Mouse (Mus musculus) lung, embryonic 16.5 days (tissue): ENCODE measurements around the gene Ezh1. TPM values are rescaled to one million over a fixed set of nuclear protein-coding genes. Genes with fewer than 3 reads are reported as not detected.

Experiments
- ATAC-seq: fragments of 200-750 bp; cut with Nextera tagmentation; 2 replicates; pipeline ENCODE4 v1.8.0; 2017; ENCODE audit warnings: low read depth, mild to moderate bottlenecking, moderate library complexity
- H3K27ac ChIP-seq: fragments of 300-500 bp; sonication (generic); 2 replicates; pipeline ENCODE4 v1.5.1; 2014; ENCODE audit warnings: mild to moderate bottlenecking, control low read depth, low read length
- H3K27me3 ChIP-seq: fragments of 300-500 bp; sonication (generic); 2 replicates; pipeline ENCODE4 v1.6.1; 2014; ENCODE audit warnings: low read depth, low read length, mixed read lengths; ENCODE audit not compliant: control insufficient read depth, insufficient read depth
- H3K36me3 ChIP-seq: fragments of 300-500 bp; sonication (generic); 2 replicates; pipeline ENCODE4 v1.6.1; 2014; ENCODE audit warnings: low read length; ENCODE audit not compliant: control insufficient read depth, insufficient read depth
- H3K4me1 ChIP-seq: fragments of 300-500 bp; sonication (generic); replicated peaks from 2 replicates; pipeline ENCODE4 v1.6.1; 2014; ENCODE audit warnings: low read length, mixed read lengths; ENCODE audit not compliant: control insufficient read depth, insufficient read depth
- H3K4me2 ChIP-seq: fragments of 300-500 bp; sonication (generic); 2 replicates; pipeline ENCODE4 v1.6.1; 2014; ENCODE audit warnings: low read depth, low read length, control low read depth
- H3K4me3 ChIP-seq: fragments of 300-500 bp; sonication (generic); 2 replicates; pipeline ENCODE4 v1.5.1; 2014; ENCODE audit warnings: mild to moderate bottlenecking, low read length, control low read depth
- H3K9ac ChIP-seq: fragments of 300-500 bp; sonication (generic); 2 replicates; pipeline ENCODE4 v1.6.1; 2014; ENCODE audit warnings: low read length, control low read depth
- H3K9me3 ChIP-seq: fragments of 300-500 bp; sonication (generic); 2 replicates; pipeline ENCODE4 v1.6.1; 2016; ENCODE audit warnings: low read length; ENCODE audit not compliant: control insufficient read depth
- WGBS: fragments of 180-500 bp; shearing (Covaris S2); extraction: QIAGEN DNeasy Blood & Tissue Kit; methylation state at CpG from one replicate; pipeline ENCODE4 v1.1.7; 2014; 5-methylcytosine and 5-hydroxymethylcytosine counted together
- polyA plus RNA-seq: library from polyadenylated mRNA; unstranded; fragments of >200 nt; fragmentation: Nextera tagmentation; extraction: Ambion mirVana; gene quantifications from 2 replicates; pipeline ENCODE4 v1.2.1, GENCODE M21; 2015

The Ezh1 gene
- polyA plus RNA-seq, 1 experiment from 2014 or later: 20.8 TPM

GRCm38 (mm10) chr11:101225331-101226064, 765 bp downstream of the Ezh1 start:
- Histone ChIP-seq H3K4me2 (peak overlapping the region; percentile 77), H3K4me1 (peaks cover 28% of the 10 kb centered on the region), H3K9ac (peak overlapping the region; percentile 89), H3K4me3 (peak overlapping the region; percentile 82), H3K27ac (peak overlapping the region; percentile 74), H3K27me3 (no peaks in the 10 kb centered on the region), H3K9me3 (no peaks in the 10 kb centered on the region), H3K36me3 (no peaks in the 10 kb centered on the region)
- 13% methylated on average over 25 of the region's 25 CpGs for WGBS
- no peak for ATAC-seq

- no peak overlapping the region for H3K4me3 ChIP-seq
- H3K27me3 ChIP-seq: no peaks in the 10 kb centered on the region
- H3K4me2 ChIP-seq: no peak overlapping the region
- ATAC-seq: no peak
- WGBS: 82% methylated on average over 3 of the region's 3 CpGs
- no peak overlapping the region for H3K27ac ChIP-seq
- peaks cover 18% of the 10 kb centered on the region for H3K4me1 ChIP-seq
- no peaks in the 10 kb centered on the region for H3K9me3 ChIP-seq
- H3K36me3 ChIP-seq: no peaks in the 10 kb centered on the region
- no peak overlapping the region for H3K9ac ChIP-seq
Measured at GRCm38 (mm10) chr11:101224337-101224736, 1.9 kb downstream of the Ezh1 start.

GRCm38 (mm10) chr11:101221306-101221986, 4.8 kb downstream of the Ezh1 start:
- H3K9ac ChIP-seq: no peak overlapping the region
- peaks cover 15% of the 10 kb centered on the region for H3K4me1 ChIP-seq
- H3K36me3 ChIP-seq: peaks cover 8% of the 10 kb centered on the region; the same call in 1 of the 2 replicates
- ATAC-seq: no peak
- H3K27ac ChIP-seq: peak overlapping the region; percentile 29
- no peak overlapping the region for H3K4me2 ChIP-seq
- WGBS: 64% methylated on average over 8 of the region's 8 CpGs
- H3K9me3 ChIP-seq: no peaks in the 10 kb centered on the region
- H3K4me3 ChIP-seq: no peak overlapping the region
- no peaks in the 10 kb centered on the region for H3K27me3 ChIP-seq

GRCm38 (mm10) chr11:101220853-101221252, 5.4 kb downstream of the Ezh1 start:
- Histone ChIP-seq H3K4me2 (no peak overlapping the region), H3K4me1 (peaks cover 15% of the 10 kb centered on the region)

GRCm38 (mm10) chr11:101218436-101219055, 7.7 kb downstream of the Ezh1 start:
- ATAC-seq: no peak
- Histone ChIP-seq H3K36me3 (peaks cover 18% of the 10 kb centered on the region), H3K27ac (no peak overlapping the region), H3K9me3 (no peaks in the 10 kb centered on the region), H3K4me2 (no peak overlapping the region), H3K4me3 (no peak overlapping the region), H3K9ac (no peak overlapping the region), H3K4me1 (peaks cover 5% of the 10 kb centered on the region; the same call in 1 of the 2 replicates), H3K27me3 (no peaks in the 10 kb centered on the region)
- 69% methylated on average over 10 of the region's 10 CpGs for WGBS

More at GRCm38 (mm10) chr11:101220853-101221252, 5.4 kb downstream of the Ezh1 start:
- WGBS: 18% methylated on average over 2 of the region's 2 CpGs
- Histone ChIP-seq H3K27ac (peak overlapping the region; percentile 29), H3K36me3 (peaks cover 8% of the 10 kb centered on the region; the same call in 1 of the 2 replicates), H3K9me3 (no peaks in the 10 kb centered on the region), H3K4me3 (no peak overlapping the region), H3K9ac (no peak overlapping the region), H3K27me3 (no peaks in the 10 kb centered on the region)
- no peak for ATAC-seq

GRCm38 (mm10) chr11:101216936-101217335, 9.3 kb downstream of the Ezh1 start:
- no peak for ATAC-seq
- no peaks in the 10 kb centered on the region for H3K9me3 ChIP-seq
- no peak overlapping the region for H3K27ac ChIP-seq
- no peaks in the 10 kb centered on the region for H3K27me3 ChIP-seq
- WGBS: 89% methylated on average over 5 of the region's 5 CpGs
- peaks cover 5% of the 10 kb centered on the region; the same call in 1 of the 2 replicates for H3K4me1 ChIP-seq
- H3K36me3 ChIP-seq: peaks cover 26% of the 10 kb centered on the region
- H3K9ac ChIP-seq: no peak overlapping the region
- no peak overlapping the region for H3K4me3 ChIP-seq
- no peak overlapping the region for H3K4me2 ChIP-seq

- ATAC-seq: peak; percentile 90; the same call in 1 of the 2 replicates
- H3K9me3 ChIP-seq: no peaks in the 10 kb centered on the region
- no peak overlapping the region for H3K4me3 ChIP-seq
- no peaks in the 10 kb centered on the region for H3K27me3 ChIP-seq
- H3K4me2 ChIP-seq: no peak overlapping the region
- 20% methylated on average over 3 of the region's 3 CpGs for WGBS
- no peak overlapping the region for H3K27ac ChIP-seq
- no peaks in the 10 kb centered on the region for H3K4me1 ChIP-seq
- no peak overlapping the region for H3K9ac ChIP-seq
- peaks cover 40% of the 10 kb centered on the region for H3K36me3 ChIP-seq
Measured at GRCm38 (mm10) chr11:101211970-101212369, 14.3 kb downstream of the Ezh1 start.

- Histone ChIP-seq H3K27me3 (no peaks in the 10 kb centered on the region), H3K36me3 (peaks cover 42% of the 10 kb centered on the region), H3K9ac (no peak overlapping the region), H3K9me3 (no peaks in the 10 kb centered on the region), H3K4me2 (no peak overlapping the region), H3K4me1 (no peaks in the 10 kb centered on the region), H3K27ac (no peak overlapping the region), H3K4me3 (no peak overlapping the region)
- peak; percentile 41; the same call in 1 of the 2 replicates for ATAC-seq
- 16% methylated on average over 7 of the region's 7 CpGs for WGBS
Measured at GRCm38 (mm10) chr11:101200986-101201385, 25.3 kb downstream of the Ezh1 start.

- Histone ChIP-seq H3K9ac (no peak overlapping the region), H3K27ac (no peak overlapping the region), H3K4me3 (no peak overlapping the region), H3K27me3 (no peaks in the 10 kb centered on the region), H3K4me1 (no peaks in the 10 kb centered on the region), H3K9me3 (no peaks in the 10 kb centered on the region), H3K36me3 (peaks cover 42% of the 10 kb centered on the region), H3K4me2 (no peak overlapping the region)
- no peak for ATAC-seq
- WGBS: 72% methylated on average over 3 of the region's 3 CpGs
Measured at GRCm38 (mm10) chr11:101199555-101199954, 26.7 kb downstream of the Ezh1 start.
